Mouse (Mus musculus) liver, adult 2 months (tissue): ENCODE results near the gene Crip1.

Source experiments
- CTCF ChIP-seq: fragments of 200-500 bp; IDR thresholded peaks from 2 replicates; pipeline ENCODE4 v1.5.1; 2011; ENCODE audit warnings: low read depth, low read length, control low read depth
- POLR2A ChIP-seq: fragments of 200-500 bp; IDR thresholded peaks from 2 replicates; pipeline ENCODE4 v1.6.1; 2011; ENCODE audit warnings: low read length, control low read depth; ENCODE audit not compliant: insufficient read depth; ENCODE audit errors: extremely low read depth

- TF ChIP-seq CTCF: no peak
- no peak for TF ChIP-seq POLR2A
Observed at GRCm38 (mm10) chr12:113184945-113185344, 38.8 kb downstream of the Crip1 start.
